Mouse (Mus musculus) hindbrain, embryonic 16.5 days (tissue): ENCODE measurements around the gene Lrrc3. TPM values are rescaled to one million over a fixed set of nuclear protein-coding genes. Genes with fewer than 3 reads are reported as not detected.

Experiments used
- ATAC-seq: fragments of 200-750 bp; cut with Nextera tagmentation; 2 replicates; pipeline ENCODE4 v1.8.0; 2017; ENCODE audit warnings: moderate TSS enrichment, moderate library complexity
- H3K27ac ChIP-seq: fragments of 300-500 bp; sonication (generic); 2 replicates; pipeline ENCODE4 v1.5.1; 2014; ENCODE audit warnings: low read depth, mild to moderate bottlenecking, control low read depth, low read length, moderate library complexity
- H3K27me3 ChIP-seq: fragments of 300-500 bp; sonication (generic); replicated peaks from 2 replicates; pipeline ENCODE4 v1.6.1; 2014; ENCODE audit warnings: low read length; ENCODE audit not compliant: control insufficient read depth, insufficient read depth
- H3K36me3 ChIP-seq: fragments of 300-500 bp; sonication (generic); 2 replicates; pipeline ENCODE4 v1.6.1; 2014; ENCODE audit warnings: mild to moderate bottlenecking, low read length, moderate library complexity, mixed read lengths; ENCODE audit not compliant: control insufficient read depth, insufficient read depth
- H3K4me1 ChIP-seq: fragments of 300-500 bp; sonication (generic); 2 replicates; pipeline ENCODE4 v1.6.1; 2014; ENCODE audit warnings: low read depth, low read length; ENCODE audit not compliant: control insufficient read depth, insufficient read depth
- H3K4me2 ChIP-seq: fragments of 300-500 bp; sonication (generic); 2 replicates; pipeline ENCODE4 v1.6.1; 2014; ENCODE audit warnings: mild to moderate bottlenecking, low read length, control low read depth, moderate library complexity
- H3K4me3 ChIP-seq: fragments of 300-500 bp; sonication (generic); 2 replicates; pipeline ENCODE4 v1.5.1; 2014; ENCODE audit warnings: mild to moderate bottlenecking, low read length, control low read depth, moderate library complexity
- H3K9ac ChIP-seq: fragments of 300-500 bp; sonication (generic); 2 replicates; pipeline ENCODE4 v1.6.1; 2014; ENCODE audit warnings: low read depth, mild to moderate bottlenecking, control low read depth, low read length, moderate library complexity
- H3K9me3 ChIP-seq: fragments of 300-500 bp; sonication (generic); 2 replicates; pipeline ENCODE4 v1.6.1; 2014; ENCODE audit warnings: mild to moderate bottlenecking, low read length, moderate library complexity; ENCODE audit not compliant: control insufficient read depth
- WGBS: fragments of 180-500 bp; shearing (Covaris S2); extraction: QIAGEN DNeasy Blood & Tissue Kit; methylation state at CpG from one replicate; pipeline ENCODE4 v1.1.7; 2014; 5-methylcytosine and 5-hydroxymethylcytosine counted together
- polyA plus RNA-seq: library from polyadenylated mRNA; unstranded; fragments of >200 nt; fragmentation: Nextera tagmentation; extraction: Ambion mirVana; gene quantifications from 2 replicates; pipeline ENCODE4 v1.2.1, GENCODE M21; 2015

Gene Lrrc3
- polyA plus RNA-seq, 1 experiment from 2014 or later = 23.7 TPM

DNA sequence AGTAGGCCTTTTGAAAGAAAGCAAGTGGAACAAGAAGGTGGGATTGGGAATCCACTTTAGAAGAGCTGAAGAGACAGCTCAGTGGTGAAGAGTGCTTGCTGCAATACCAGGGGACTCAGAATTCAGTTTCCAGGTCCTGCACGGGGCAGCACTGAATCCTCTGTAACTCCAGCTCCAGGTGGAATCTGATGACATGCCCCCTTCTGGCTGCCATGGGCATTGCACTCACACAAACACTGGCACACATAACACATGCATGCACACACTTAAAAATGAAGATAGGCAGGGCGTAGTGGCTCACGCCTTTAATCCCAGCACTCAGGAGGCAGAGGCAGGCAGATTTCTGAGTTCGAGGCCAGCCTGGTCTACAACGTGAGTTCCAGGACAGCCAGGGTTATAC is 19.8 kb downstream of the Lrrc3 start:
- H3K27ac ChIP-seq = no peak overlapping the region
- H3K9ac ChIP-seq = no peak overlapping the region
- no peaks in the 10 kb centered on the region for H3K4me1 ChIP-seq
- no peaks in the 10 kb centered on the region for H3K27me3 ChIP-seq
- ATAC-seq = no peak
- H3K9me3 ChIP-seq = no peaks in the 10 kb centered on the region
- H3K4me3 ChIP-seq = no peak overlapping the region
- 95% methylated on average over 5 of the region's 5 CpGs for WGBS
- no peak overlapping the region for H3K4me2 ChIP-seq
- H3K36me3 ChIP-seq = no peaks in the 10 kb centered on the region

DNA sequence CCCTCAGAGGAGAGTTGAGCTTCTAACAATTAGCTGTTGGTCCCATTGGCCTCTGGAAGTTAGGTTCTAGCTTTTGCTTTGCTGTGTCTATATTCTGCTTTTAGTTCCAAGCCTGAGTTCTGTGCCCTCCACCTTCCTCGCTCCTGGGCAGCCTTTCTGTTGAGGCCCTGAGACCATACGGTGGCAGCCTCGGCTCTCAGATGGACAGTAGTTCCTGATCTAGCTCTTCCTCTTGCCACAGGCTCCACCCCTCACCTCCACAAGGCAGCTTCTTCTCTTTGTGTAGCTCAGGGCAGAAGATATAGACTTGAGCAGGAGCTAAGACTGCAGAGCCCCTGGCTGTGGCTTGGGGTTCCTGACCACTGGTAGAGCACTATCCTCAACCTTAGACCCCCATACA is 22.0 kb downstream of the Lrrc3 start:
- Histone ChIP-seq H3K27ac (no peak overlapping the region), H3K9me3 (no peaks in the 10 kb centered on the region), H3K4me2 (no peak overlapping the region), H3K36me3 (no peaks in the 10 kb centered on the region), H3K4me1 (no peaks in the 10 kb centered on the region), H3K4me3 (no peak overlapping the region), H3K27me3 (no peaks in the 10 kb centered on the region), H3K9ac (no peak overlapping the region)
- 87% methylated on average over 3 of the region's 3 CpGs for WGBS
- ATAC-seq = no peak

DNA sequence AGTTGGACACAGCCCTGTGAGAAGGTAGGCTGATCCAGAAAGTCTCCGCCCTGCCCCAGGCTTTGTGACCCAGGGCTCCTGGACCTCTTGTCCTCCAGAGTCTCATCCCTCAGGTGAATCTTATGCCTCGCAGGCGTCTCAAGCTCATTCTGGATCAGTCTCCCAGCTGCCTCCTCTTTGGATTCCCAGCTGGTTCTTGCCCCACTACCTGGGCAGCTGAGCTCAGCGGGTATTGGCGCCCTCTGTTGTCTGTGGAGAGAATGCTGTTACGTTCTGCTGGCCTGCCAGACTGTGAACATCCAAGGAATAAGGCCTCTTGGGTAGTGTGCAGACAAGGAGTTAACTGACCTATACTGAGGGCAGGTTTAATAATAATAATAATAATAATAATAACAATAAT is 23.4 kb downstream of the Lrrc3 start:
- H3K9me3 ChIP-seq = no peaks in the 10 kb centered on the region
- ATAC-seq = no peak
- no peak overlapping the region for H3K4me2 ChIP-seq
- no peaks in the 10 kb centered on the region for H3K36me3 ChIP-seq
- H3K4me1 ChIP-seq = no peaks in the 10 kb centered on the region
- H3K27me3 ChIP-seq = no peaks in the 10 kb centered on the region
- H3K9ac ChIP-seq = no peak overlapping the region
- no peak overlapping the region for H3K27ac ChIP-seq
- no peak overlapping the region for H3K4me3 ChIP-seq
- WGBS = 60% methylated on average over 6 of the region's 6 CpGs

DNA sequence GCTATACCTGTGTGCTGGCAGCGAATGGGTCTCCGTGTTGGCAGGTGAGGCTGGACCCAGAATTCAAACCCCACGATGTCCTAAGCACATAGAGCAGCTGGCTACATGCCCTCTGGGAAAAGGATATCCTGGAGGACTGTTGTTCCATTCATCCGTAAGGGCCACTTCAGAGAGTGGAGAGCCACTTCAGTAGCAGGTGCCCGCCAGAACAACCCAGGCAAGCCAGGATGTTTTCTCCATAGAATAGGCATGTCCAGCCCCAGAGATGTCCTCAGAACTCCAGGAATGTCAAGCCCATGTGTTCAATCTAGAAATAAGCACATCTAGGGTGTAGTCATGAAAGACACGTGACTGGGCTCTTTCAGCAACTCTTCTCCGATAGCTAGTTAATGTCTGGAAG is 32.7 kb downstream of the Lrrc3 start:
- no peak overlapping the region for H3K4me3 ChIP-seq
- WGBS = 86% methylated on average over 7 of the region's 7 CpGs
- H3K4me2 ChIP-seq = no peak overlapping the region
- no peak overlapping the region for H3K27ac ChIP-seq
- ATAC-seq = no peak
- H3K9me3 ChIP-seq = no peaks in the 10 kb centered on the region
- H3K9ac ChIP-seq = no peak overlapping the region
- H3K27me3 ChIP-seq = no peaks in the 10 kb centered on the region
- H3K4me1 ChIP-seq = no peaks in the 10 kb centered on the region
- no peaks in the 10 kb centered on the region for H3K36me3 ChIP-seq

DNA sequence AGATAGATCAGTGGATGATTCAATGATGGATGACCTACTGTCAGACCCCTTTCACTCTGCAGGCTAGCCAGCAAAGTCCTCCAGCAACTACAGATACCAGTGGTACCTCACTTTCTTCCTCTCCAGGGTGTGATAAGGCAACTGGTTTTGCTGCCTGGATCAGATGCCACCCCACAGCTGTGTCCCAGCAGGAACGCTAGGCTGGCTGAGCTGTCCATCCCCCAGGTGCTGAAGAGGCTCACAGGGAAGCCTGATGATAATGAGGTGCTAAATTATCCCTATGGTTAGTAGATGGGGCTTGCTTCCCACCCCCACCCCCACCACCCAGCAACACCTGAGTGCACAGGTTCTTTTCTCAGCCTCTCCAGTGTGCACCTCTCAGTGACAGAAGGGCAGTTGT is 34.8 kb downstream of the Lrrc3 start:
- H3K27ac ChIP-seq = no peak overlapping the region
- H3K9ac ChIP-seq = no peak overlapping the region
- no peak overlapping the region for H3K4me2 ChIP-seq
- no peaks in the 10 kb centered on the region for H3K4me1 ChIP-seq
- no peak overlapping the region for H3K4me3 ChIP-seq
- H3K36me3 ChIP-seq = no peaks in the 10 kb centered on the region
- H3K27me3 ChIP-seq = no peaks in the 10 kb centered on the region
- no peak for ATAC-seq
- H3K9me3 ChIP-seq = no peaks in the 10 kb centered on the region
- 44% methylated on average over 1 of the region's 1 CpGs for WGBS

DNA sequence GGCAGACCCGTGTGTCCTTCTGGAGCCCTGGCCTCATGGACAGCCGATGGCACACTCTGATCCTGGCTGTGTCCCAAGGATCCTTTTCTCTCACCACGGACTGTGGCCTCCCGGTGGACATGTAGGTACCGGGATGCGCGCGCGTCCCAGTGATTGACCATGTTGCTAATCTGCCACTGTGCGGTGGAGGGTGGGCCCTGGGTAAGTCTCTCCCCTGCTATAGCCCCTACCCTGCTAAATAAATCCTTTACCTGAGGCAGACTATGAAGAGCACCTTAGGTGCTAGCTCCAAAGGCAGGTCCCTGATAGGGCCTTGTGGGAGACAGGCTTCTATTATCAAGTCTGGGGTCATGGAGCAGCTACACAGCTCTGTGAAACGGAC is 37.6 kb downstream of the Lrrc3 start:
- Histone ChIP-seq H3K9me3 (no peaks in the 10 kb centered on the region), H3K4me2 (peak overlapping the region; percentile 41), H3K9ac (no peak overlapping the region), H3K27ac (no peak overlapping the region), H3K4me1 (no peaks in the 10 kb centered on the region), H3K36me3 (no peaks in the 10 kb centered on the region), H3K4me3 (peak overlapping the region; percentile 27), H3K27me3 (no peaks in the 10 kb centered on the region)
- WGBS = 40% methylated on average over 11 of the region's 11 CpGs
- no peak; the same call in 1 of the 2 replicates for ATAC-seq

DNA sequence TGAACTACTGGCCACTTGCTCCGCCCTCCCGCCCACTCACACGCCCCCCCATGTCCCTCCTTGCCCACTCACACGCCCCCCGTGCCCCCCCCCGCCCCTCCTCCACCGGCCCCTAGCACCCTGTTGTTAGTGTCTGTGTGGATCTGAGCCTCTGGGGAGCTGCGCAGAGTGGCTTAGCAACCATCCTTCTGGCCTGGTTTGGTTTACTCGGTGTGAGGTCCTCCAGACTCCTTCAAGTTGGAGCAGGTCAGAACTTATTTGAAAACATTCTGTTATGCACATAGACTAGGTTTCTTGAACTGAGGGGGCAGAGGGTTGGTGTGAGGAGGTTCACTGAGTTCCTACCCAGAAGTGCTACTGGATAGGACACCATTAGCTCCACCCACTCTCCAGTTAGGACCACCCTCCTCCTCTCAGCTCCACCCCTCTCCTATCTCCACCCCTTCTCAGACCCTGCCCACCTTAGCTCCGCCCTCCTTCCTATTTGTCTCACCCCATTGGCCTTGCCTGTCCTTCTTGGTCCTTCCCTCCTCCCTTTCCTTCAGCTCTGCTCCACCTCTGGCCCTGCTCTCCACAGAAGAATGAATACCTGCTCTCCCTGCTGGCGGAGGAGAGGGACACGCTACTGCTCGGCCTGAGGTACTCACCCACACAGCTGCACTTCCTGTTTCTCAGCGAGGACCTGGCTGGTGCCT is 38.1 kb downstream of the Lrrc3 start:
- Histone ChIP-seq H3K4me2 (peak overlapping the region; percentile 41), H3K9me3 (no peaks in the 10 kb centered on the region), H3K4me3 (peak overlapping the region; percentile 27), H3K4me1 (no peaks in the 10 kb centered on the region), H3K27me3 (no peaks in the 10 kb centered on the region), H3K9ac (no peak overlapping the region), H3K36me3 (no peaks in the 10 kb centered on the region), H3K27ac (no peak overlapping the region)
- peak; percentile 85 for ATAC-seq
- WGBS = 43% methylated on average over 14 of the region's 14 CpGs

DNA sequence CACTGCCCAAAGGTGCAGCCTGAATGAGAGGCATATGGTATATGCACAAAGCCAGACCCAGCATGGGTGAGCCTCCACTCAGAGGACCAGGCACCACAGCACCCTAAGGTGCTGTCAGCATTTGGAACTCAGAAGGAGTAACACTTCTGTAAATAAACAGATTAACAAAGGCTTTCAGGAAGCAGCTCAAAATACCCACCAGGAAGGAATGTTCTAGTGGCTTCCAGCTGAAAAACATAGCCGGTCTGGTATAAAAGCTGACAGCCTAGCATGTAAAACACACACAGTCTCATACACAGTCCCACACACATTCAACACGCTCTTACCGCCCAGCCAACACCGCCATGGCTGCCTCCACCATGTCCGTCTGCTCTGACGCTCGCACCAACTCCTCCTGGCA is 40.7 kb downstream of the Lrrc3 start, which contains the start of gene Gm3285:
TSS of gene Gm3285 (plus strand) at position 301 of the 400 bp plus-strand sequence.
- no peaks in the 10 kb centered on the region for H3K27me3 ChIP-seq
- no peak for ATAC-seq

DNA sequence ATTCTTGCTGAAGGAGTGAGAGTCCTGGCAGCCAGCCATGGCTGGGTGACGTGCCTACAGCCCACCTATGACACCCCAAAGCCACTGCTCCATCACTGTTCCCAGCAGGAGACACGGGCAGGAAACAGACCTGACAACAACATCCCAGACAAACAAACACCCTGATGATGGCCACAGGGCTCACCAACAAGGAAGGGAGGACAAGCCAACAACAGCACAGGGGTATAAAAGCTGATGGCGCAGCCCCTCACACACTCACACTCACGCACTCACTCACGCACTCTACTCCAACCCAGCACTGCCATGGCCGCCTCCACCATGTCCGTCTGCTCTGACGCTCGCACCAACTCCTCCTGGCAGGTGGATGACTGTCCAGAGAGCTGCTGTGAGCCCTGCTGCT is 49.8 kb downstream of the Lrrc3 start, which contains the start of gene Gm10318:
TSS of gene Gm10318 (plus strand) at position 301 of the 400 bp plus-strand sequence.
- Histone ChIP-seq H3K9me3 (no peaks in the 10 kb centered on the region), H3K4me1 (no peaks in the 10 kb centered on the region), H3K4me3 (no peak within 1 kb of the TSS), H3K9ac (no peak within 1 kb of the TSS), H3K4me2 (no peak within 1 kb of the TSS), H3K27ac (no peak within 1 kb of the TSS), H3K36me3 (no peaks in the 10 kb centered on the region), H3K27me3 (no peaks in the 10 kb centered on the region)
- 64% methylated on average over 9 of the region's 9 CpGs for WGBS
- no peak for ATAC-seq

More for the DNA sequence above, 40.7 kb downstream of the Lrrc3 start, which contains the start of gene Gm3285:
- Histone ChIP-seq H3K36me3 (no peaks in the 10 kb centered on the region), H3K27ac (no peak within 1 kb of the TSS), H3K9me3 (no peaks in the 10 kb centered on the region), H3K9ac (no peak within 1 kb of the TSS), H3K4me3 (no peak within 1 kb of the TSS), H3K4me1 (no peaks in the 10 kb centered on the region), H3K4me2 (no peak within 1 kb of the TSS)
- WGBS = 51% methylated on average over 7 of the region's 7 CpGs
